Mouse (Mus musculus) ES-Bruce4 (cell line): ENCODE data around the gene Ubxn11.

Experiments used
- CTCF ChIP-seq: IDR thresholded peaks from one replicate; pipeline ENCODE4 v1.8.1; 2011; ENCODE audit warnings: low read depth, low read length
- POLR2A ChIP-seq: IDR thresholded peaks from one replicate; pipeline ENCODE4 v1.8.1; 2011; ENCODE audit warnings: low read length; ENCODE audit not compliant: insufficient read depth

GRCm38 (mm10) chr4:134097015-134097608, 5.3 kb upstream of the Ubxn11 start:
- TF ChIP-seq CTCF (no peak), POLR2A (no peak)
